Mouse (Mus musculus) midbrain, embryonic 12.5 days (tissue): ENCODE data around the gene C1qtnf5. TPM values are rescaled to one million over a fixed set of nuclear protein-coding genes. Genes with fewer than 3 reads are reported as not detected.

Source experiments
- ATAC-seq: fragments of 200-750 bp; cut with Nextera tagmentation; 2 replicates; pipeline ENCODE4 v1.8.0; 2017; ENCODE audit warnings: low read depth, moderate TSS enrichment, moderate library complexity; ENCODE audit not compliant: low FRiP score
- H3K27ac ChIP-seq: fragments of 300-500 bp; sonication (generic); replicated peaks from 2 replicates; pipeline ENCODE4 v1.5.1; 2016; ENCODE audit warnings: mild to moderate bottlenecking
- H3K27me3 ChIP-seq: fragments of 300-500 bp; sonication (generic); 2 replicates; pipeline ENCODE4 v1.6.1; 2016; ENCODE audit warnings: mild to moderate bottlenecking
- H3K36me3 ChIP-seq: fragments of 300-500 bp; sonication (generic); 2 replicates; pipeline ENCODE4 v1.6.1; 2016
- H3K4me1 ChIP-seq: fragments of 300-500 bp; sonication (generic); 2 replicates; pipeline ENCODE4 v1.6.1; 2016
- H3K4me2 ChIP-seq: fragments of 300-500 bp; sonication (generic); replicated peaks from 2 replicates; pipeline ENCODE4 v1.6.1; 2016; ENCODE audit warnings: mild to moderate bottlenecking, moderate library complexity
- H3K4me3 ChIP-seq: fragments of 300-500 bp; sonication (generic); 2 replicates; pipeline ENCODE4 v1.5.1; 2016; ENCODE audit warnings: mild to moderate bottlenecking
- H3K9ac ChIP-seq: fragments of 300-500 bp; sonication (generic); replicated peaks from 2 replicates; pipeline ENCODE4 v1.6.1; 2016; ENCODE audit warnings: mild to moderate bottlenecking, moderate library complexity
- H3K9me3 ChIP-seq: fragments of 300-500 bp; sonication (generic); 2 replicates; pipeline ENCODE4 v1.6.1; 2016; ENCODE audit warnings: mild to moderate bottlenecking
- WGBS: fragments of 180-500 bp; shearing (Covaris S2); methylation state at CpG from one replicate; pipeline ENCODE4 v1.1.7; 2016; 5-methylcytosine and 5-hydroxymethylcytosine counted together
- polyA plus RNA-seq: library from polyadenylated mRNA; unstranded; fragments of >200 nt; fragmentation: Nextera tagmentation; extraction: Ambion mirVana; gene quantifications from 2 replicates; pipeline ENCODE4 v1.2.1, GENCODE M21; 2016

Gene C1qtnf5
- polyA plus RNA-seq: 1.3 TPM in 2 replicates

- Histone ChIP-seq H3K4me3 (peak within 1 kb of the TSS; percentile 21), H3K9me3 (no peaks in the 10 kb centered on the region), H3K4me2 (peak within 1 kb of the TSS; percentile 46), H3K27me3 (no peaks in the 10 kb centered on the region), H3K27ac (peak within 1 kb of the TSS; percentile 60), H3K36me3 (peaks cover 11% of the 10 kb centered on the region; the same call in 1 of the 2 replicates), H3K4me1 (peaks cover 50% of the 10 kb centered on the region), H3K9ac (peak within 1 kb of the TSS; percentile 50)
- 0 out of 2 replicates have a peak, but pooled peaks have one; percentile 11 for ATAC-seq
- WGBS: 22% methylated on average over 8 of the region's 8 CpGs
Observed at GRCm38 (mm10) chr9:44107110-44107509, at the start of gene C1qtnf5. Gene C1qtnf5, plus strand, starts transcription at chr9:44107245.

- WGBS: 86% methylated on average over 6 of the region's 6 CpGs
- H3K27me3 ChIP-seq: 0 out of 2 replicates have a peak, but pooled peaks cover 8% of the 10 kb centered on the region
- no peak for ATAC-seq
- no peaks in the 10 kb centered on the region for H3K4me1 ChIP-seq
- H3K9ac ChIP-seq: no peak overlapping the region
- no peak overlapping the region for H3K4me2 ChIP-seq
- no peak overlapping the region for H3K4me3 ChIP-seq
- no peak overlapping the region for H3K27ac ChIP-seq
- H3K9me3 ChIP-seq: 0 out of 2 replicates have a peak, but pooled peaks cover 6% of the 10 kb centered on the region
- H3K36me3 ChIP-seq: no peaks in the 10 kb centered on the region
Observed at GRCm38 (mm10) chr9:44058606-44059005, 48.4 kb upstream of the C1qtnf5 start.

GRCm38 (mm10) chr9:44065177-44065576, 41.9 kb upstream of the C1qtnf5 start:
- no peak for ATAC-seq
- WGBS: 35% methylated on average over 1 of the region's 1 CpGs
- peaks cover 12% of the 10 kb centered on the region for H3K4me1 ChIP-seq
- H3K27me3 ChIP-seq: peaks cover 16% of the 10 kb centered on the region
- H3K4me2 ChIP-seq: no peak overlapping the region
- H3K27ac ChIP-seq: no peak overlapping the region
- H3K36me3 ChIP-seq: no peaks in the 10 kb centered on the region
- no peak overlapping the region for H3K9ac ChIP-seq
- H3K9me3 ChIP-seq: no peaks in the 10 kb centered on the region
- no peak overlapping the region for H3K4me3 ChIP-seq

GRCm38 (mm10) chr9:44066785-44067225, 40.2 kb upstream of the C1qtnf5 start, which contains the start of gene Usp2:
Gene Usp2, plus strand, starts transcription at chr9:44067021.
- no peaks in the 10 kb centered on the region for H3K36me3 ChIP-seq
- H3K4me3 ChIP-seq: peak within 1 kb of the TSS; percentile 46
- H3K4me2 ChIP-seq: peak within 1 kb of the TSS; percentile 85
- peak; percentile 96 for ATAC-seq
- no peaks in the 10 kb centered on the region for H3K9me3 ChIP-seq
- peak within 1 kb of the TSS; percentile 45; the same call in 1 of the 2 replicates for H3K9ac ChIP-seq
- under 1% methylated on average over 38 of the region's 38 CpGs for WGBS
- H3K4me1 ChIP-seq: peaks cover 26% of the 10 kb centered on the region
- no peak within 1 kb of the TSS for H3K27ac ChIP-seq
- H3K27me3 ChIP-seq: peaks cover 24% of the 10 kb centered on the region

GRCm38 (mm10) chr9:44067241-44067959, 39.6 kb upstream of the C1qtnf5 start:
- H3K27me3 ChIP-seq: peaks cover 24% of the 10 kb centered on the region
- no peaks in the 10 kb centered on the region for H3K36me3 ChIP-seq
- H3K4me1 ChIP-seq: peaks cover 32% of the 10 kb centered on the region
- 10% methylated on average over 15 of the region's 15 CpGs for WGBS
- no peak overlapping the region for H3K27ac ChIP-seq
- H3K4me3 ChIP-seq: peak overlapping the region; percentile 46
- no peak for ATAC-seq
- peak overlapping the region; percentile 45; the same call in 1 of the 2 replicates for H3K9ac ChIP-seq
- H3K9me3 ChIP-seq: no peaks in the 10 kb centered on the region
- peak overlapping the region; percentile 85 for H3K4me2 ChIP-seq

- peaks cover 24% of the 10 kb centered on the region for H3K27me3 ChIP-seq
- no peak overlapping the region for H3K27ac ChIP-seq
- no peak overlapping the region for H3K4me2 ChIP-seq
- no peak overlapping the region for H3K4me3 ChIP-seq
- WGBS: 89% methylated on average over 6 of the region's 6 CpGs
- H3K9me3 ChIP-seq: no peaks in the 10 kb centered on the region
- peaks cover 37% of the 10 kb centered on the region for H3K4me1 ChIP-seq
- H3K36me3 ChIP-seq: no peaks in the 10 kb centered on the region
- no peak for ATAC-seq
- no peak overlapping the region for H3K9ac ChIP-seq
Observed at GRCm38 (mm10) chr9:44067960-44068330, 39.1 kb upstream of the C1qtnf5 start.

- Histone ChIP-seq H3K9me3 (no peaks in the 10 kb centered on the region), H3K36me3 (no peaks in the 10 kb centered on the region), H3K27me3 (peaks cover 24% of the 10 kb centered on the region), H3K9ac (no peak overlapping the region), H3K4me2 (no peak overlapping the region), H3K4me1 (peaks cover 45% of the 10 kb centered on the region), H3K27ac (no peak overlapping the region), H3K4me3 (no peak overlapping the region)
- WGBS: 32% methylated on average over 7 of the region's 7 CpGs
- ATAC-seq: no peak
Observed at GRCm38 (mm10) chr9:44069252-44069651, 37.8 kb upstream of the C1qtnf5 start.

GRCm38 (mm10) chr9:44070113-44070843, 36.8 kb upstream of the C1qtnf5 start:
- Histone ChIP-seq H3K4me2 (no peak overlapping the region), H3K36me3 (no peaks in the 10 kb centered on the region), H3K4me1 (peaks cover 45% of the 10 kb centered on the region), H3K4me3 (no peak overlapping the region), H3K27ac (no peak overlapping the region), H3K9ac (no peak overlapping the region), H3K9me3 (no peaks in the 10 kb centered on the region), H3K27me3 (peaks cover 29% of the 10 kb centered on the region)
- ATAC-seq: no peak
- WGBS: 74% methylated on average over 14 of the region's 14 CpGs

- no peaks in the 10 kb centered on the region for H3K36me3 ChIP-seq
- no peak overlapping the region for H3K4me3 ChIP-seq
- peaks cover 45% of the 10 kb centered on the region for H3K4me1 ChIP-seq
- no peaks in the 10 kb centered on the region for H3K9me3 ChIP-seq
- WGBS: 53% methylated on average over 8 of the region's 8 CpGs
- no peak for ATAC-seq
- no peak overlapping the region for H3K4me2 ChIP-seq
- peaks cover 29% of the 10 kb centered on the region for H3K27me3 ChIP-seq
- no peak overlapping the region for H3K27ac ChIP-seq
- H3K9ac ChIP-seq: no peak overlapping the region
Observed at GRCm38 (mm10) chr9:44070844-44071231, 36.2 kb upstream of the C1qtnf5 start.

- Histone ChIP-seq H3K9me3 (no peaks in the 10 kb centered on the region), H3K27ac (peak overlapping the region; percentile 73), H3K4me2 (peak overlapping the region; percentile 34), H3K4me3 (no peak overlapping the region), H3K9ac (peak overlapping the region; percentile 24; the same call in 1 of the 2 replicates), H3K4me1 (peaks cover 45% of the 10 kb centered on the region), H3K36me3 (no peaks in the 10 kb centered on the region), H3K27me3 (peaks cover 35% of the 10 kb centered on the region)
- WGBS: 18% methylated on average over 11 of the region's 11 CpGs
- ATAC-seq: peak; percentile 81
Observed at GRCm38 (mm10) chr9:44071914-44072598, 35.0 kb upstream of the C1qtnf5 start.

GRCm38 (mm10) chr9:44072599-44072915, 34.5 kb upstream of the C1qtnf5 start:
- Histone ChIP-seq H3K27ac (peak overlapping the region; percentile 73), H3K9ac (0 out of 2 replicates have a peak overlapping the region, but pooled peaks have one; percentile 24), H3K36me3 (no peaks in the 10 kb centered on the region), H3K27me3 (peaks cover 33% of the 10 kb centered on the region), H3K4me3 (no peak overlapping the region), H3K4me1 (peaks cover 42% of the 10 kb centered on the region), H3K4me2 (peak overlapping the region; percentile 34), H3K9me3 (no peaks in the 10 kb centered on the region)
- peak; percentile 70 for ATAC-seq
- WGBS: 16% methylated on average over 4 of the region's 4 CpGs
